Mouse (Mus musculus): ENCODE measurements around the gene Dnase1l3.

GRCm38 (mm10) chr14:7992158-7992557 is 2.2 kb downstream of the Dnase1l3 start:
- TF ChIP-seq POLR2A (IDR thresholded peaks at IDR 0.05; ENCODE audit: low read depth, low read length) (no peak), CTCF (IDR thresholded peaks at IDR 0.05; ENCODE audit: extremely low read depth, insufficient read length, insufficient replicate concordance, low read depth, low read length) (no peak)

Data from small intestine, adult 2 months (tissue).